Mouse (Mus musculus) cerebellum, adult (tissue): Measurements from ENCODE around the gene Kcnq1.

Experiments
- ATAC-seq: cut with Nextera tagmentation; 2 replicates; pipeline ENCODE4 v1.9.2; 2017; ENCODE audit warnings: mild to moderate bottlenecking, moderate library complexity, mixed read lengths; ENCODE audit not compliant: insufficient number of reproducible peaks, low FRiP score, low TSS enrichment

Kcnq1 gene

GRCm38 (mm10) chr7:143341301-143341980 lies 235.3 kb downstream of the Kcnq1 start:
- ATAC-seq, result no peak

- ATAC-seq, result no peak
Measured at GRCm38 (mm10) chr7:143343781-143344306, 237.7 kb downstream of the Kcnq1 start.

GRCm38 (mm10) chr7:143349287-143349686 lies 243.1 kb downstream of the Kcnq1 start:
- ATAC-seq, result no peak

GRCm38 (mm10) chr7:143349848-143350247 lies 243.7 kb downstream of the Kcnq1 start:
- no peak for ATAC-seq

GRCm38 (mm10) chr7:143355831-143356230 lies 249.7 kb downstream of the Kcnq1 start:
- ATAC-seq, result no peak

- ATAC-seq, result no peak
Measured at GRCm38 (mm10) chr7:143357109-143357508, 250.9 kb downstream of the Kcnq1 start.

GRCm38 (mm10) chr7:143357831-143358230 lies 251.7 kb downstream of the Kcnq1 start:
- no peak for ATAC-seq

GRCm38 (mm10) chr7:143359762-143360161 lies 253.6 kb downstream of the Kcnq1 start:
- no peak for ATAC-seq

- no peak for ATAC-seq
Measured at GRCm38 (mm10) chr7:143360776-143361175, 254.6 kb downstream of the Kcnq1 start.

- no peak for ATAC-seq
Measured at GRCm38 (mm10) chr7:143364092-143364832, 258.1 kb downstream of the Kcnq1 start.

GRCm38 (mm10) chr7:143364969-143365839 lies 259.0 kb downstream of the Kcnq1 start:
- ATAC-seq, result no peak

GRCm38 (mm10) chr7:143367366-143368266 lies 261.5 kb downstream of the Kcnq1 start:
- ATAC-seq, result no peak

- ATAC-seq, result no peak
Measured at GRCm38 (mm10) chr7:143368267-143368643, 262.1 kb downstream of the Kcnq1 start.

- ATAC-seq, result no peak
Measured at GRCm38 (mm10) chr7:143371336-143371735, 265.2 kb downstream of the Kcnq1 start.

GRCm38 (mm10) chr7:143373265-143373664 lies 267.1 kb downstream of the Kcnq1 start:
- no peak for ATAC-seq

- ATAC-seq, result no peak
Measured at GRCm38 (mm10) chr7:143375945-143376344, 269.8 kb downstream of the Kcnq1 start.

- no peak for ATAC-seq
Measured at GRCm38 (mm10) chr7:143380466-143381073, 274.4 kb downstream of the Kcnq1 start.

GRCm38 (mm10) chr7:143386632-143387031 lies 280.5 kb downstream of the Kcnq1 start:
- ATAC-seq, result no peak
